Mouse (Mus musculus) CD4-positive, CD25-positive, alpha-beta regulatory T cell, adult 4 months (primary cell): ENCODE results near the gene Limch1. TPM values are rescaled to one million over a fixed set of nuclear protein-coding genes. Genes with fewer than 3 reads are reported as not detected.

ENCODE experiments used
- ATAC-seq: one replicate; pipeline ENCODE4 v1.8.0; 2017
- polyA plus RNA-seq, 2 experiments: library from polyadenylated mRNA; unstranded; fragments of 100-300 nt; shearing (Covaris generic); gene quantifications; one replicate each; pipeline ENCODE4 v1.2.1; 2017

Gene Limch1
- polyA plus RNA-seq, 2 experiments from 2014 or later = not detected

GRCm38 (mm10) chr5:66836892-66837291 lies 91.3 kb downstream of the Limch1 start:
- no peak for ATAC-seq

- ATAC-seq = no peak
These were observed 96.3 kb downstream of the Limch1 start for GRCm38 (mm10) chr5:66841971-66842370.

GRCm38 (mm10) chr5:66842776-66843175 lies 97.1 kb downstream of the Limch1 start:
- no peak for ATAC-seq

DNA sequence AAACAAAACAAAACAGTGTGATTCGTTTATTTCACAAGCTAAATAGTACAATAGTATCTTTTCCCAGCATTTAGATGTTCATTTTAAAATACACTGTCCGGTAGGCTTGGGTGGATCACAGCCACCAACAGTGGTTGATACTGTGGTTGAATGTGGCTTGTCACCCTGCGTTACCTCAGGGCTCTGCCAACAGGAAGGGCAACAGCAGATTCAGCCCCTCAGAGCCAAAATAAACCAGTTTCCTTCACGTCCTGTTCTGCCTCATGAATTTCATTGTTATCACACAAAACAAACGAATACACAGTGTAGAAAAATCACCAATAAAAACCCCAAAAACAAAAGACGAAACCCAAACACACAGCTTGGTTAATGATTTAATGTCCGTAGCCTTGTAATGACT lies 102.5 kb downstream of the Limch1 start:
- no peak for ATAC-seq

- ATAC-seq = no peak
These were observed 103.5 kb downstream of the Limch1 start for GRCm38 (mm10) chr5:66849148-66849547.

DNA sequence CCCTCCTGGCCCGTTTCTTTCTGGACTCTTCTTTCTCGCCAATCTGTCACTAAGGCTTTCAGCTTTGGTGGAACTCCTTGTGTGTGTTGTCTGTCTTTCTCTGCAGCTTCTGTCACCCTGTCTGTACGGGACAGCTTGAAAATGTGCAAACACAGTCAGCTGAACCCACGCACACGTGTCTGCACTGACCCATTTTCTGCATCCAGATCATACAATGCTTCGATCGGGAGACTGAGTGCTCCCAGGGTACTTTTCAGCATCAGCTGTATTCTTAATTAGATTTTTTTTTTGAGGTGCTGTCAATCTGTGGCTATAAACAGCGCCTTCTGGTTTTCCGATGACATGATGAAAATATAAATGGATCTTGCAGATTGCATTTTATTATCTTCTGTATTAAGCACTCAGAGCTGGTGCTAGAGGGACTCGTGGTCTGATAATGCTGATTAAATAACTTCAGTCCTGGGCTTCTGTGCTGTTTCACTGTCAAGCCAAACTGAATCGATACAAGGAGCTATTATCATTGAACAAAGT lies 105.2 kb downstream of the Limch1 start:
- ATAC-seq = no peak

DNA sequence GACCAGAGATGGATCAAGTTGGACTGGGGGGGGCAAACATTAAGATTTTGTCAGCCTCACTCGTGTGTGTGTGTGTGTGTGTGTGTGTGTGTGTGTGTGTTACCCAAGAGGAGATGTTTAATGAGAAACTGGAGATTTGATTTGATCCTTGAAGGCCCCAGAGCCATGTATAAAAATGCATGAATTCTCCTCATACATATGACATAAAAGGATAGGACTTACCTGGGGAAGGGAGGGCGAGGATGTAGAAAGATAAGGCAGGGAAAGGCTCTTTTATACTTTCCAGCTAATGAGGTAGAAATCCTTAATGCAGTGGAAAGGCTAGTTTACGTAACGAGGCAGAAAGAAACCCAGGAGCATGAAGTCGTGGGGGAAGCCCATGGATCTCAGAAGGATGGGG lies 106.1 kb downstream of the Limch1 start:
- ATAC-seq = no peak

GRCm38 (mm10) chr5:66854263-66854662 lies 108.6 kb downstream of the Limch1 start:
- ATAC-seq = no peak

GRCm38 (mm10) chr5:66855358-66856107 lies 109.9 kb downstream of the Limch1 start:
- no peak for ATAC-seq

DNA sequence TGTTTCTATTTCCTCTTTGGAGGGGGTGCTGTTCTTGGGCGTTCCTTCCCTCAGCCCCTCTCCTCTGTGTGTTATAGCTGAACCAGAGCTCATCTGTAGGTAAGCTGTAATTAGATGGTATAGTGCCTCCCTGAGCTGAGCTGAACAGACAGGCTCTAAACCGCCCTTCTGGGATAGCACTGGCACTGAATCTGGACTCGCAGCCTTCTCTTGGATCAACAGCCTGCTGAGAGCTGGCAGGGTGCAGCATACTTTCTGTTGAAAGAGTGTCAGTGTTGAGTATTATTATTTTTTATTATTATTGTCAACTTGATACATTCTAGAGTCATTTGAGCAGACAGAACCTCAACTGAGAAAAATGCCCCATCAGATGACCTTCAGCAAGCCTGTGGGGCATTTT lies 113.9 kb downstream of the Limch1 start:
- ATAC-seq = no peak

DNA sequence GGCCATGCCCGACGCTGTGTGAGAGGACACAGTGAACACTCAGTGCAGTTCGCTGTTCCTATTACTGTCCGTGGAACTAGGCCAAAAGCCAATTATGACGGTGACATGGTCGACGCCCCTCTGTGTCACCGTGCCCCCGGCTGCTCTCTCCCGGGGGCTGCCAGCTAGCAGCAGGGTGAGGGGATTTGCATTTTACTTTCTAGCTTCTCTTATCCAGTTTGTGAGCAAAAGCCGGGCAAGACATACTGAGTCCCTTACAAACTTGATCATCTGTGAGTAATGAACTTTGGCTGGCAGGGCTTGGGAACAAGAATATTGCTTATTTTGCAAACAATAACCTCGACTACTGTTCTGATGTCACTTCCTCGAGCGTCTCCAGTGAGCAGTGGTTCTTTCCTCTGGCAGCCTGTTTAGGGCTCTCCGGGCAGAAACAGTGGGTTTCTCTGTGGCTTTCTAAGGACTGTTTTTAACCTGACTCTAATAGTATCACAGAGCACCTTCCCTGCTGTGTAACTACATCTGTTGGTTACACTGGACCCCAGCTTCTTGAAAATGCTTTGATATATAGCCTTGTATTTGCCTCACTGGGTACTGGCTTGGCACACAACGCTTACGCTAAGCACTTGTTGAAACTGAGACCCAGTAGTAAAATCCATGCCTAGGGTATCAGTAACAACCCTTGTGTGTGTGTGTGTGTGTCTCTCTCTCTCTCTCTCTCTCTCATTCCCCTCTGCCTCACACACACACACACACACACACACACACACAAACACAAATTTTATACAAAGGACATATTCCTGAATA lies 115.8 kb downstream of the Limch1 start:
- ATAC-seq = no peak

DNA sequence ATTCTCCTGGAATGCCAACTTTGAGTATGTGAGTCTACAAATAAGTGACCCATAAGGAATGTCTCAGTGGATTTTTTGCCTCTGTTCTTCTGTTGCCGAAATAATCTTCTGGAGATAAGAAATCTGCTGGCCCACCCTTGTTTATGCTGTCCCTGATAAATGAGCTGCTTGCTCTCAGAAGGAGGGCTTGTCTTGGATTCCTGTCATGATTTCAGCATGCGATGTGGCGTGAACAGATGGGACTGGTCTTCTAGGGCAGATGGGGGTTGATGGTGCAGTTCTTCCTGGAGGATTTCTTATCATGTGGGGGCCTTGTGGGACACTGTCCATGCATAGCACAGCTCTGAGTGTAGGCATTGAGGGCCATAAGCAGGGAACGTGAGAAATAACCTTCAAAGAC lies 116.5 kb downstream of the Limch1 start:
- ATAC-seq = no peak

GRCm38 (mm10) chr5:66865229-66865628 lies 119.6 kb downstream of the Limch1 start:
- ATAC-seq = no peak

DNA sequence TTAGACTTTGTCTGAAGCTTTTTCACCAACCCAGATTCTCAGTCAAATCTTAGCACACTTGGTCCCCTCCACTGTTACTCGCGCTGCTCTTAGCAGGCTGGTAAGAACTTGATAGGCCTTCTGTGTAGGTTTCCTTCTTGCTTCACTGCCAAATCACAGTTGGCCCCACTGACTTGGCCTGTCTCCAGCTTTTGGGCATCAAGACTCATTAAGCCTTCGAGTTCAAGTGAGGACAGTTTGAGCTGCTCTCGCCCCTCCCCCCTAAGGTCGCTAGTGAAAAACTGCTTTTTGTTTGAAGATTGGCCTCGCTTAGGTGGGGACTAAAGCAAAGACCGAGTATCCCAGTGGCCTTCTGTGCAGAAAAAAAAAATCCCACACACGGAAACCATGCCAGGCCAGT lies 120.4 kb downstream of the Limch1 start:
- no peak for ATAC-seq

- no peak for ATAC-seq
These were observed 123.9 kb downstream of the Limch1 start for GRCm38 (mm10) chr5:66869545-66869944.

DNA sequence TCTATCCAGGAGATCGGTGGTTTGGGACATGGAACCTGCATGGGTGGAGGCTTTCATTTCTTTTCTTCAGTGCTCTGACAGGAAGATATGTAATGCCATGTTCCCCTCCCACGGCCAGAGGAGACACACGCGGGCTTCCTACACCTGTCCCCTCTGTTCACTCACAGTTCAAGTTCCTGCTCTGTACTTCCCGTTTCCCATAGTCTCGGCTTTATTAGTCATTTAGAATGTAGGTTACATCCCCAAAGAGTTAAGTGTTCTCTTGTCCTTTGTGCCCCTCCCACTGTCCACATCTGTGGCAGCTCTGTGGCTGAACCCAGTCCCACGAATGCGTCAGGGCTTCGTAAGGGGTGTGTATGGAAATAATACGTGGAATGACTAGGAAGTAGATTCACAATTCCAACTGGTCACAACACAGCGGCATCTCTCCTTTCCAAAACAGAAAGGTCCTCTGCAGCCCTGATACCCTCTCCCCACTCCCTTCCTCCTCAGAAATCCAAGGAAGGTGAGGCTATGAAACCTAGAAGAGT lies 126.0 kb downstream of the Limch1 start:
- ATAC-seq = no peak

GRCm38 (mm10) chr5:66872053-66872452 lies 126.4 kb downstream of the Limch1 start:
- no peak for ATAC-seq

DNA sequence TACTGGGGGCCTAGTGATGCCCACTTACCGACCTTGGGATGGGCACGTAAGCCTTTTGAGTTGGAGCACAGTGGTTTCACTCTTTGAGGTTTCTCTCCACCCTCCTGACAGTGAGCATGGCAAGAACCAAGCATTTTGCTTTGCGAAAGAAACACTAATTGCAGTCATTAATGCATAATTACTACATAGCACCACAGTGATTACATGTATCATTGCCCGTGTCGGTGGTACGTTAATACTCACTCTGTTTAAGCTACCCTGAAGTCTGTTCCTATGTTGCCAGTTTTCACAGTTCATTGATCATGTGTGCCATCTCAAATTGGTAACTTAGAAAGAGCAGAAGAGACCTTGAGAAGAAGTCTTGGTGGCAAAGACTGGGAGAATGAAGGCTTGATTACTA lies 127.1 kb downstream of the Limch1 start:
- ATAC-seq = no peak

DNA sequence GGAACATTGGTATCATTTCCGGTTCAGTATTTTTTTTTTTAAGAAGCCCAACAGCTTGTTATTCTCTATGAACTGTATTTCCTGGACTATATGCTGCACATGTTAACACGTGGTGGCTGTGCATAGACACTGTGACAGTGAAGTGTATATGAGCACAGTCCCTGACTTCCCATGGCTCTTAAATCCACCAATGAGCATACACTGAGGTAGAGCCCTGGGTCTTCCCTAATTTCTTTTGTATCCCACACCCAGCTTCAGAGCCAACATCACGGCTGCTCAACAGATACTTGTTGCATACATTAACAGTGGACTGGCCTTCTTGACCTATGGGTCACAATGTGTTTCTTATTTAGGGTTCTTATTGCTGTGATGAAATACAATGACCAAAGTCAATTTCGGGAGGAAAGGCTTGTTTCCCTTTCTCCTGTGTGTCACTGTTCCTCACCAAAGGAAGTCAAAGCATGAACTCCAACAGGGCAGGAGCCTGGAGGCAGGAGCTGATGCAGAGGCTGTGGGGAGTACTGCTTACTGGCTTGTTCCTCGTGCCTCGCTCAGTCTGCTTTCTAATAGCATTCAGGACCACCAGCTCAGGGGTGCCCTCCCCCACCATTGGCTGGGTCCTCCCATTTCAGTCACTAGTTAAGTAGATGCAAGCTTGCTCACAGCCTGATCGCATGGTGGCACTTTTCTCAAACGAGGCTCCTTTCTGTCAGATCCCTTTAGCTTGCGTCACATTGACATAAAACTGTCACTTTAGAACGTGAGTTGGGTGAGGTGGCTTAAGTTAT lies 130.6 kb downstream of the Limch1 start:
- ATAC-seq = no peak

DNA sequence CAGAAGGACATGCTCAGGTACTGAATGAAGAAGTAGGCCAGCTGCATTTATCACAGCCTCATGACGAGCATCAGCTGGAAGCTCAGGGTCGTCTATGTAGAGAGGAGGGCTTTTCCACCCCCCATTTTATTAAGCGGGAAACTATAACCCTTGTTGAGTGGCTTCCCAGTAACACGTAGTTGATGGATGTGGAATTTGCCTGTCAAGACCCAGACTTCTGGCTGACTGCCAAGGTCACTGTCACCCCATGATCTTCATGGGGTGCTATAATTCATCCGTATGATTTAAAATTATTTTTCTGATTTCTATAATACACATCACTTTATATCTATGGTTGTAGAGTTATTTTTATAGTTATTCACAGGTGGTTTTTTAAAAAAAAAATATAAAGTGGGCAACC lies 131.4 kb downstream of the Limch1 start:
- no peak for ATAC-seq

DNA sequence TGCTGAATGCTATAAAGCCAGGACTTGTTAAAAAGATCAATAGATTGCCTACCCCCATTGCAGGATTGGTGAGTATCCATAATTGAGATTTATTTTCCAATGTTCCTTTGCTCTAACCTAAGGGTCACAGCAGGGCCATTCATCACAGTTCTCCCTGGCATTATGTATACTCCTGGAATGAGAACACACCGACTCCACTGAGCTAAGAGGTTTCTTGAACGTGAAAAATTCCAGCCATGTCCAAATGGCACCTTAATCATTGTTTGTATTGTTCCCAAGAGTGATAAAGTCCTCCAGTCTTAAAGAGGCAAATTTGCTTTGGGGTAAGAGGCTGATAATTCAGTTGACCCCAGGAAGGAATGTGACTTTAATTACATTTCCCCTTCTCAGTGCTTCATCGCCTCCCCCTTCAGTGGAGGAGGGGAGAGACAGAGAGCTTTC lies 136.3 kb downstream of the Limch1 start:
- ATAC-seq = no peak

GRCm38 (mm10) chr5:66882718-66883117 lies 137.1 kb downstream of the Limch1 start:
- no peak for ATAC-seq

DNA sequence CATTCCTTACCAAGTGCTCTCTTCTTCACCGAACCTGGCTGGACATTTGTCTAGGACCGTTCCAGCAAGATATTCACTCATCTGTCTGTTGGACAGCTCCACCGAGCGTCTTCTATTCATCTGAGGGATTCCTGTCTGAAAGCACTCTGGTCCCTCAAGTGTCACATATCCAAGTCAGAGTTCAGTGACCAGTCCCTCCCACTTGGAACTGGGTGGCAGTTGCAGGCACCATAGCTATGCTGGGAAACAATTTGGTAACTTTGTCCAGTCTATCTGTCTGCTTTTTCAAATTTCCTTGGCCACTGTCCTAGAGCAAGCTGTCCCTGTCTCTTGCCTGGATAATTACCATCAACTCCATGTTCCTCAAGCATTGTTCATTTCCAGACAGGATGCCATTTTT lies 138.9 kb downstream of the Limch1 start:
- no peak for ATAC-seq
